Mouse (Mus musculus) embryonic facial prominence, embryonic 15.5 days (tissue): Measurements from ENCODE around the gene Nectin1. TPM values are rescaled to one million over a fixed set of nuclear protein-coding genes. Genes with fewer than 3 reads are reported as not detected.

Source experiments
- ATAC-seq: fragments of 200-750 bp; cut with Nextera tagmentation; 2 replicates; pipeline ENCODE4 v1.8.0; 2017; ENCODE audit warnings: low read depth, moderate TSS enrichment; ENCODE audit not compliant: insufficient number of reproducible peaks, low FRiP score, low TSS enrichment
- H3K27ac ChIP-seq: fragments of 300-500 bp; sonication (generic); replicated peaks from 2 replicates; pipeline ENCODE4 v1.5.1; 2015; ENCODE audit warnings: mild to moderate bottlenecking, inconsistent platforms
- H3K27me3 ChIP-seq: fragments of 300-500 bp; sonication (generic); 2 replicates; pipeline ENCODE4 v1.6.1; 2015; ENCODE audit warnings: inconsistent platforms
- H3K36me3 ChIP-seq: fragments of 300-500 bp; sonication (generic); 2 replicates; pipeline ENCODE4 v1.6.1; 2015; ENCODE audit warnings: mild to moderate bottlenecking, inconsistent platforms
- H3K4me1 ChIP-seq: fragments of 300-500 bp; sonication (generic); 2 replicates; pipeline ENCODE4 v1.6.1; 2015; ENCODE audit warnings: inconsistent platforms
- H3K4me2 ChIP-seq: fragments of 300-500 bp; sonication (generic); replicated peaks from 2 replicates; pipeline ENCODE4 v1.6.1; 2015; ENCODE audit warnings: mild to moderate bottlenecking, inconsistent platforms
- H3K4me3 ChIP-seq: fragments of 300-500 bp; sonication (generic); replicated peaks from 2 replicates; pipeline ENCODE4 v1.5.1; 2015; ENCODE audit warnings: mild to moderate bottlenecking, inconsistent platforms
- H3K9ac ChIP-seq: fragments of 300-500 bp; sonication (generic); 2 replicates; pipeline ENCODE4 v1.6.1; 2015; ENCODE audit warnings: inconsistent platforms
- H3K9me3 ChIP-seq: fragments of 300-500 bp; sonication (generic); replicated peaks from 2 replicates; pipeline ENCODE4 v1.6.1; 2016; ENCODE audit warnings: inconsistent platforms
- WGBS: fragments of 180-500 bp; shearing (Covaris S2); methylation state at CpG from one replicate; pipeline ENCODE4 v1.1.7; 2015; 5-methylcytosine and 5-hydroxymethylcytosine counted together
- polyA plus RNA-seq: library from polyadenylated mRNA; unstranded; fragments of >200 nt; fragmentation: Nextera tagmentation; extraction: Ambion mirVana; gene quantifications from 2 replicates; pipeline ENCODE4 v1.2.1, GENCODE M21; 2015

The Nectin1 gene
- polyA plus RNA-seq, 1 experiment from 2014 or later, result 13.4 TPM

- 0 out of 2 replicates have a peak, but pooled peaks have one; percentile 15 for ATAC-seq
- H3K4me3 ChIP-seq, result no peak overlapping the region
- peaks cover 20% of the 10 kb centered on the region for H3K4me1 ChIP-seq
- no peaks in the 10 kb centered on the region for H3K27me3 ChIP-seq
- no peaks in the 10 kb centered on the region for H3K9me3 ChIP-seq
- H3K4me2 ChIP-seq, result no peak overlapping the region
- peaks cover 3% of the 10 kb centered on the region; the same call in 1 of the 2 replicates for H3K36me3 ChIP-seq
- peak overlapping the region; percentile 44; the same call in 1 of the 2 replicates for H3K27ac ChIP-seq
- 12% methylated on average over 3 of the region's 4 CpGs for WGBS
- no peak overlapping the region for H3K9ac ChIP-seq
These were observed 64.3 kb downstream of the Nectin1 start for GRCm38 (mm10) chr9:43808099-43808498.

- no peak overlapping the region for H3K27ac ChIP-seq
- H3K4me2 ChIP-seq, result no peak overlapping the region
- 18% methylated on average over 7 of the region's 7 CpGs for WGBS
- peaks cover 3% of the 10 kb centered on the region; the same call in 1 of the 2 replicates for H3K36me3 ChIP-seq
- no peak overlapping the region for H3K9ac ChIP-seq
- H3K4me1 ChIP-seq, result peaks cover 20% of the 10 kb centered on the region
- ATAC-seq, result no peak
- no peaks in the 10 kb centered on the region for H3K9me3 ChIP-seq
- H3K4me3 ChIP-seq, result no peak overlapping the region
- H3K27me3 ChIP-seq, result no peaks in the 10 kb centered on the region
These were observed 64.8 kb downstream of the Nectin1 start for GRCm38 (mm10) chr9:43808546-43808945.

- Histone ChIP-seq H3K27me3 (no peaks in the 10 kb centered on the region), H3K9ac (no peak overlapping the region), H3K4me2 (no peak overlapping the region), H3K9me3 (no peaks in the 10 kb centered on the region), H3K4me3 (no peak overlapping the region), H3K4me1 (peaks cover 7% of the 10 kb centered on the region), H3K27ac (no peak overlapping the region), H3K36me3 (no peaks in the 10 kb centered on the region)
- ATAC-seq, result no peak
- WGBS, result 83% methylated on average over 2 of the region's 2 CpGs
These were observed 69.4 kb downstream of the Nectin1 start for GRCm38 (mm10) chr9:43813156-43813555.

GRCm38 (mm10) chr9:43822206-43822605, 78.4 kb downstream of the Nectin1 start:
- H3K36me3 ChIP-seq, result no peaks in the 10 kb centered on the region
- no peak overlapping the region for H3K9ac ChIP-seq
- no peak overlapping the region for H3K4me2 ChIP-seq
- H3K4me1 ChIP-seq, result peaks cover 18% of the 10 kb centered on the region
- no peaks in the 10 kb centered on the region for H3K27me3 ChIP-seq
- ATAC-seq, result no peak
- no peak overlapping the region for H3K4me3 ChIP-seq
- WGBS, result 90% methylated on average over 5 of the region's 5 CpGs
- H3K9me3 ChIP-seq, result no peaks in the 10 kb centered on the region
- no peak overlapping the region for H3K27ac ChIP-seq

- Histone ChIP-seq H3K4me3 (no peak overlapping the region), H3K27me3 (no peaks in the 10 kb centered on the region), H3K9me3 (no peaks in the 10 kb centered on the region), H3K36me3 (no peaks in the 10 kb centered on the region), H3K4me1 (peaks cover 18% of the 10 kb centered on the region), H3K9ac (no peak overlapping the region), H3K4me2 (no peak overlapping the region), H3K27ac (no peak overlapping the region)
- ATAC-seq, result no peak
- WGBS, result 75% methylated on average over 5 of the region's 5 CpGs
These were observed 81.4 kb downstream of the Nectin1 start for GRCm38 (mm10) chr9:43825178-43825577.

- ATAC-seq, result peak; percentile 73
- H3K4me2 ChIP-seq, result no peak overlapping the region
- WGBS, result 24% methylated on average over 8 of the region's 8 CpGs
- peak overlapping the region; percentile 12 for H3K27ac ChIP-seq
- H3K27me3 ChIP-seq, result no peaks in the 10 kb centered on the region
- no peaks in the 10 kb centered on the region for H3K9me3 ChIP-seq
- no peaks in the 10 kb centered on the region for H3K36me3 ChIP-seq
- H3K9ac ChIP-seq, result no peak overlapping the region
- peaks cover 18% of the 10 kb centered on the region for H3K4me1 ChIP-seq
- no peak overlapping the region for H3K4me3 ChIP-seq
These were observed 82.9 kb downstream of the Nectin1 start for GRCm38 (mm10) chr9:43826558-43827253.

GRCm38 (mm10) chr9:43827593-43827992, 83.8 kb downstream of the Nectin1 start:
- no peak overlapping the region for H3K4me2 ChIP-seq
- ATAC-seq, result 0 out of 2 replicates have a peak, but pooled peaks have one; percentile 26
- peaks cover 18% of the 10 kb centered on the region for H3K4me1 ChIP-seq
- H3K9ac ChIP-seq, result no peak overlapping the region
- H3K36me3 ChIP-seq, result no peaks in the 10 kb centered on the region
- no peaks in the 10 kb centered on the region for H3K9me3 ChIP-seq
- 40% methylated on average over 5 of the region's 5 CpGs for WGBS
- H3K4me3 ChIP-seq, result no peak overlapping the region
- H3K27ac ChIP-seq, result no peak overlapping the region
- H3K27me3 ChIP-seq, result no peaks in the 10 kb centered on the region

- Histone ChIP-seq H3K36me3 (no peaks in the 10 kb centered on the region), H3K9ac (no peak overlapping the region), H3K27me3 (no peaks in the 10 kb centered on the region), H3K4me3 (no peak overlapping the region), H3K4me1 (peaks cover 26% of the 10 kb centered on the region), H3K27ac (no peak overlapping the region), H3K9me3 (no peaks in the 10 kb centered on the region), H3K4me2 (no peak overlapping the region)
- 70% methylated on average over 6 of the region's 6 CpGs for WGBS
- ATAC-seq, result no peak
These were observed 85.2 kb downstream of the Nectin1 start for GRCm38 (mm10) chr9:43828960-43829359.

GRCm38 (mm10) chr9:43833232-43833631, 89.4 kb downstream of the Nectin1 start:
- Histone ChIP-seq H3K4me3 (no peak overlapping the region), H3K27me3 (no peaks in the 10 kb centered on the region), H3K4me2 (no peak overlapping the region), H3K27ac (no peak overlapping the region), H3K4me1 (peaks cover 13% of the 10 kb centered on the region; the same call in 1 of the 2 replicates), H3K9ac (no peak overlapping the region), H3K9me3 (0 out of 2 replicates have a peak, but pooled peaks cover 3% of the 10 kb centered on the region), H3K36me3 (no peaks in the 10 kb centered on the region)
- 91% methylated on average over 8 of the region's 8 CpGs for WGBS
- no peak for ATAC-seq

- 0 out of 2 replicates have a peak, but pooled peaks have one; percentile 36 for ATAC-seq
- no peaks in the 10 kb centered on the region for H3K36me3 ChIP-seq
These were observed 90.5 kb downstream of the Nectin1 start for GRCm38 (mm10) chr9:43834283-43834682.

GRCm38 (mm10) chr9:43838561-43838960, 94.8 kb downstream of the Nectin1 start:
- H3K9ac ChIP-seq, result no peak overlapping the region
- no peak overlapping the region for H3K4me3 ChIP-seq
- H3K27ac ChIP-seq, result peak overlapping the region; percentile 60
- H3K36me3 ChIP-seq, result no peaks in the 10 kb centered on the region
- 0 out of 2 replicates have a peak, but pooled peaks cover 3% of the 10 kb centered on the region for H3K9me3 ChIP-seq
- no peak overlapping the region for H3K4me2 ChIP-seq
- 0 out of 2 replicates have a peak, but pooled peaks cover 4% of the 10 kb centered on the region for H3K27me3 ChIP-seq
- no peak for ATAC-seq
- H3K4me1 ChIP-seq, result peaks cover 29% of the 10 kb centered on the region
- 21% methylated on average over 2 of the region's 2 CpGs for WGBS

More at GRCm38 (mm10) chr9:43834283-43834682, 90.5 kb downstream of the Nectin1 start:
- WGBS, result 62% methylated on average over 13 of the region's 13 CpGs
- no peak overlapping the region for H3K9ac ChIP-seq
- H3K27me3 ChIP-seq, result no peaks in the 10 kb centered on the region
- H3K4me2 ChIP-seq, result no peak overlapping the region
- no peak overlapping the region for H3K4me3 ChIP-seq
- H3K4me1 ChIP-seq, result peaks cover 16% of the 10 kb centered on the region
- H3K27ac ChIP-seq, result no peak overlapping the region
- H3K9me3 ChIP-seq, result 0 out of 2 replicates have a peak, but pooled peaks cover 3% of the 10 kb centered on the region
